Mouse (Mus musculus): ENCODE data around the gene Cdc40.

GRCm38 (mm10) chr10:40878246-40878645 is 4.9 kb downstream of the Cdc40 start:
- TF ChIP-seq POLR2A (IDR thresholded peaks at IDR 0.05; ENCODE audit: low read depth, low read length) (no peak), CTCF (IDR thresholded peaks at IDR 0.05; ENCODE audit: borderline replicate concordance, insufficient read depth, low read length) (no peak)

All from embryonic fibroblast, embryonic 13.5 days (primary cell).